Mouse (Mus musculus) hindbrain, embryonic 12.5 days (tissue): ENCODE data around the gene Rufy1. TPM values are rescaled to one million over a fixed set of nuclear protein-coding genes. Genes with fewer than 3 reads are reported as not detected.
A peak's percentile ranks its signal among the peaks of the same experiment; 100 is the strongest.
"Not testable (repeated sequence)": the region's sequence is repeated elsewhere in the genome, so short reads cannot be mapped to it uniquely, and the experiment has no call there.

Experiments used
- ATAC-seq: fragments of 200-750 bp; cut with Nextera tagmentation; 2 replicates; pipeline ENCODE4 v1.8.0; 2017; ENCODE audit warnings: moderate TSS enrichment; ENCODE audit not compliant: low FRiP score
- H3K27ac ChIP-seq: fragments of 300-500 bp; sonication (generic); 2 replicates; pipeline ENCODE4 v1.5.1; 2016; ENCODE audit warnings: mild to moderate bottlenecking
- H3K27me3 ChIP-seq: fragments of 300-500 bp; sonication (generic); 2 replicates; pipeline ENCODE4 v1.6.1; 2016; ENCODE audit warnings: mild to moderate bottlenecking
- H3K36me3 ChIP-seq: fragments of 300-500 bp; sonication (generic); 2 replicates; pipeline ENCODE4 v1.6.1; 2016; ENCODE audit warnings: mild to moderate bottlenecking
- H3K4me1 ChIP-seq: fragments of 300-500 bp; sonication (generic); 2 replicates; pipeline ENCODE4 v1.6.1; 2016
- H3K4me2 ChIP-seq: fragments of 300-500 bp; sonication (generic); replicated peaks from 2 replicates; pipeline ENCODE4 v1.6.1; 2016; ENCODE audit warnings: mild to moderate bottlenecking
- H3K4me3 ChIP-seq: fragments of 300-500 bp; sonication (generic); 2 replicates; pipeline ENCODE4 v1.5.1; 2016; ENCODE audit warnings: mild to moderate bottlenecking
- H3K9ac ChIP-seq: fragments of 300-500 bp; sonication (generic); 2 replicates; pipeline ENCODE4 v1.6.1; 2016; ENCODE audit warnings: mild to moderate bottlenecking, moderate library complexity
- H3K9me3 ChIP-seq: fragments of 300-500 bp; sonication (generic); replicated peaks from 2 replicates; pipeline ENCODE4 v1.6.1; 2016; ENCODE audit warnings: mild to moderate bottlenecking
- WGBS: fragments of 180-500 bp; shearing (Covaris S2); methylation state at CpG from one replicate; pipeline ENCODE4 v1.1.7; 2016; 5-methylcytosine and 5-hydroxymethylcytosine counted together
- polyA plus RNA-seq: library from polyadenylated mRNA; unstranded; fragments of >200 nt; fragmentation: Nextera tagmentation; extraction: Ambion mirVana; gene quantifications from 2 replicates; pipeline ENCODE4 v1.2.1, GENCODE M21; 2016

The Rufy1 gene
- polyA plus RNA-seq, 1 experiment from 2014 or later: 25.8 TPM

- no peak overlapping the region for H3K4me2 ChIP-seq
- H3K27ac ChIP-seq: no peak overlapping the region
- no peaks in the 10 kb centered on the region for H3K27me3 ChIP-seq
- no peak overlapping the region for H3K4me3 ChIP-seq
- no peak overlapping the region for H3K9ac ChIP-seq
- H3K4me1 ChIP-seq: 0 out of 2 replicates have a peak, but pooled peaks cover 4% of the 10 kb centered on the region
- ATAC-seq: no peak
- WGBS: 78% methylated on average over 9 of the region's 9 CpGs
- H3K9me3 ChIP-seq: no peaks in the 10 kb centered on the region
- H3K36me3 ChIP-seq: no peaks in the 10 kb centered on the region
Measured at GRCm38 (mm10) chr11:50450236-50450635, 19.3 kb upstream of the Rufy1 start.

- ATAC-seq, H3K4me1 ChIP-seq, H3K4me3 ChIP-seq, H3K27me3 ChIP-seq, H3K9ac ChIP-seq, H3K36me3 ChIP-seq, H3K4me2 ChIP-seq, H3K9me3 ChIP-seq, H3K27ac ChIP-seq: not testable (repeated sequence)
- WGBS: 57% methylated on average over 8 of the region's 8 CpGs
Measured at GRCm38 (mm10) chr11:50448163-50448562, 17.2 kb upstream of the Rufy1 start.

- no peak; the same call in 1 of the 2 replicates for ATAC-seq
Measured at GRCm38 (mm10) chr11:50443259-50444065, 12.5 kb upstream of the Rufy1 start.

DNA sequence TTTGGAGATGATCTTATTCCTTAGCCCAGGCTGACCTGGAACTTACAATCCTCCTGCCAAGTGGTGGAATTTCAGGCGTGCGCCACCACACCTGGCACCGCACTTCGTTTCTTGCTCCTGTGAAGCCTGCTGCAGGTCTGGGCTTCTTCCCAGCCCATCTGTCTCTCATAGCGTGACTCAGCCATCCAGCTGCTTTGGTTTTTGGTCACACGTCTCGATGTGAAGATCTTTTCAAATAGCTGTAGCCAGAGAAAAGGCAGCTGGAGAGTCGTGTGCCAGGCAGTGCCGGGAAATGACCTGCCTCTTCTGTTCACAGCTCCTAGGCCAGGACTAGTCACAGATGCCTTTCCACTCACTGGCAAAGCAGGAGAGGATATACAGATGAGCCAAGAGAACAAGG lies 10.7 kb upstream of the Rufy1 start:
- H3K9me3 ChIP-seq: no peaks in the 10 kb centered on the region
- no peak overlapping the region for H3K27ac ChIP-seq
- H3K4me3 ChIP-seq: no peak overlapping the region
- H3K36me3 ChIP-seq: no peaks in the 10 kb centered on the region
- H3K4me2 ChIP-seq: no peak overlapping the region
- 74% methylated on average over 9 of the region's 9 CpGs for WGBS
- H3K27me3 ChIP-seq: no peaks in the 10 kb centered on the region
- H3K4me1 ChIP-seq: no peaks in the 10 kb centered on the region
- no peak overlapping the region for H3K9ac ChIP-seq
- no peak for ATAC-seq

More at GRCm38 (mm10) chr11:50443259-50444065, 12.5 kb upstream of the Rufy1 start:
- no peak overlapping the region for H3K4me3 ChIP-seq
- no peak overlapping the region for H3K27ac ChIP-seq
- H3K9ac ChIP-seq: no peak overlapping the region
- H3K27me3 ChIP-seq: no peaks in the 10 kb centered on the region
- H3K36me3 ChIP-seq: no peaks in the 10 kb centered on the region
- no peaks in the 10 kb centered on the region for H3K4me1 ChIP-seq
- H3K9me3 ChIP-seq: no peaks in the 10 kb centered on the region
- H3K4me2 ChIP-seq: no peak overlapping the region
- 73% methylated on average over 5 of the region's 5 CpGs for WGBS

- Histone ChIP-seq H3K4me3 (no peak overlapping the region), H3K36me3 (no peaks in the 10 kb centered on the region), H3K27ac (no peak overlapping the region), H3K9ac (no peak overlapping the region), H3K4me1 (no peaks in the 10 kb centered on the region), H3K27me3 (no peaks in the 10 kb centered on the region), H3K4me2 (no peak overlapping the region), H3K9me3 (no peaks in the 10 kb centered on the region)
- ATAC-seq: no peak
- 77% methylated on average over 6 of the region's 6 CpGs for WGBS
Measured at GRCm38 (mm10) chr11:50440691-50441090, 9.8 kb upstream of the Rufy1 start.

GRCm38 (mm10) chr11:50439857-50440256 lies 8.9 kb upstream of the Rufy1 start:
- no peak overlapping the region for H3K27ac ChIP-seq
- no peak overlapping the region for H3K4me3 ChIP-seq
- no peaks in the 10 kb centered on the region for H3K9me3 ChIP-seq
- H3K9ac ChIP-seq: no peak overlapping the region
- no peaks in the 10 kb centered on the region for H3K27me3 ChIP-seq
- 64% methylated on average over 8 of the region's 8 CpGs for WGBS
- H3K4me2 ChIP-seq: no peak overlapping the region
- H3K36me3 ChIP-seq: no peaks in the 10 kb centered on the region
- H3K4me1 ChIP-seq: no peaks in the 10 kb centered on the region
- no peak for ATAC-seq

- H3K36me3 ChIP-seq: no peaks in the 10 kb centered on the region
- no peak overlapping the region for H3K4me3 ChIP-seq
- no peak overlapping the region for H3K27ac ChIP-seq
- H3K4me1 ChIP-seq: peaks cover 10% of the 10 kb centered on the region
- H3K9ac ChIP-seq: no peak overlapping the region
- no peaks in the 10 kb centered on the region for H3K9me3 ChIP-seq
- no peak overlapping the region for H3K4me2 ChIP-seq
- no peaks in the 10 kb centered on the region for H3K27me3 ChIP-seq
- 92% methylated on average over 5 of the region's 5 CpGs for WGBS
- ATAC-seq: no peak
Measured at GRCm38 (mm10) chr11:50432896-50433295, 2.0 kb upstream of the Rufy1 start.

DNA sequence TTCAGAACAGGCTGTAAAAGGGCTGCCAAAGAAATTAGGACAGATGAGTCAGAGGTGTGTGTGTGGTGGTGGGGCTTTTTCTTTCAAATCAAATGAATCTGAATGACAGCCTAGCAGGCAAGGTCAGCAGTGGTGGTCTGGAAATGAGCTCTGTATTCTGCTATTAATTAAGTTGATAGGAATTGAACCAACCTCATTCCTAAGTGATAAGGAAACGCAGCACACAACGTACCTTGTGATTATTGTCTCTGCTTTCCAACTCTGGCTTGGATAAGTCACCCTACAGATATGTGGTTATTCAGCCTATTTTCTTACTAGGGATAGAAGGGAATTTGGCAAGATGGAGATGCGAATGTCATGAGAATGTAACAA lies 1.1 kb upstream of the Rufy1 start:
- Histone ChIP-seq H3K4me2 (no peak overlapping the region), H3K4me1 (peaks cover 10% of the 10 kb centered on the region), H3K36me3 (no peaks in the 10 kb centered on the region), H3K9me3 (no peaks in the 10 kb centered on the region), H3K27ac (no peak overlapping the region), H3K9ac (no peak overlapping the region), H3K4me3 (no peak overlapping the region), H3K27me3 (no peaks in the 10 kb centered on the region)
- WGBS: 95% methylated on average over 3 of the region's 3 CpGs
- ATAC-seq: no peak

- Histone ChIP-seq H3K9me3 (no peaks in the 10 kb centered on the region), H3K4me2 (peak overlapping the region; percentile 62), H3K36me3 (no peaks in the 10 kb centered on the region), H3K27ac (peak overlapping the region; percentile 94), H3K9ac (peak overlapping the region; percentile 79), H3K4me3 (peak overlapping the region; percentile 72), H3K4me1 (peaks cover 10% of the 10 kb centered on the region), H3K27me3 (no peaks in the 10 kb centered on the region)
- WGBS: 28% methylated on average over 27 of the region's 32 CpGs
- ATAC-seq: peak; percentile 29
Measured at GRCm38 (mm10) chr11:50431134-50432068, 476 bp upstream of the Rufy1 start.

DNA sequence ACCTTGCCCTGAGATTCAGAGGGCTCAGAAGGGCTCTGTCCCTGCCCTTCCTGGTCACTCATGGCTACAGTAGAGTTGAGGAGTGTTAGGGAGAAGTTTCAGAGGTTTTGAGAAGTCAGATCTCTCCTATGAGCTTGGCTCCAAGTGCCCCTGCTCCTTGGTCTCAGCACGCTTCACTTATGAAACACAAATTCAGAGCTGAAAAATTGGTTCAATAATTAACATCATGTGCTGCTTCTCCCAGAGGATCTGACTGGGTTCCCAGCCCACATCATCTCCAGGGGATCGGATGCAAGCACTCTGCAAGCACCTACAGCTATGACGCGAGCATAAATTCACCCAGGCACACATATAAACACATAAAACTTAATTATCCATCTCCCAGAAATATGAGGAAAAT lies 4.9 kb downstream of the Rufy1 start:
- 88% methylated on average over 4 of the region's 4 CpGs for WGBS
- Histone ChIP-seq H3K27me3 (no peaks in the 10 kb centered on the region), H3K9ac (no peak overlapping the region), H3K36me3 (no peaks in the 10 kb centered on the region), H3K4me2 (no peak overlapping the region), H3K9me3 (no peaks in the 10 kb centered on the region), H3K27ac (no peak overlapping the region), H3K4me1 (peaks cover 14% of the 10 kb centered on the region), H3K4me3 (no peak overlapping the region)
- ATAC-seq: no peak

DNA sequence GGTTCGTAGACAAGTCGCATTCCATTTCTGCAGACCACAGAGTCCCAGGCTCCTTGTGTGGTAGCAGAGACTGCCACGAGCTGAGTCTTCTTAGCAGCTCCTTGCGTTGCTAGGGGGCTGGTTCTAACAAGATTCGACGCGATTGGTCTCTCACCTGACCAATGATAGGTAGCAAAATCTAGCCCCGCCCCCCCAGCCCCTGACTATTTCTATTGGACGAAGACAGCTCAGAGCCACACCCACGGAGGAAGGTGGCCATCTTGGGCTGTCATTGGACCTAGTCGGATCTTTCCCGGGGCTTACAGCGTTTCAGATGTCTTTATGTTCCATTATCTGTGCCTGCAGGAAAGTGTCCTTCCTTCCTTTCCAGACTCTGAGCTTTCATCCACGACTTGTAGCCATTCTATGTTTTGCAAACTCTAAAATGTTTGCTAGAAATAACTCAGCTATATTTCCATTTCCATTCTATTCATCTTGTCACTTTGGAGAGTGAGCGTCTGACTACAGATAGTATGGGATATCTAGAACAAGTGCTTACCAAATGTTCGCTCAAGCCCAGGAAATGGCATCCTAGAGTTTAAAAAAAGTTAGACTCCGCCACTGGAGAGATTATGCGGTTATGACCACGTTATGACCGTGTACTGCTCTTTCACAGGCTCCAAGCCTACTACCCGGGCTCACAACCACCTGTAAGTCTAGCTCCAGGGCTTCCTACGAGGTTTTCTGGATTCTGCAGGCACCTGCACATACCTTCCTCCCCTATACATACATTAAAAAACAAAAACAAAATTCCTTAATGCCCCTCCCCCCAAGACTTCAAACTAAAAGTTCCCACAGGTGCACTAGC lies 8.8 kb downstream of the Rufy1 start:
- Histone ChIP-seq H3K4me2 (peak overlapping the region; percentile 69), H3K4me3 (peak overlapping the region; percentile 38), H3K9me3 (no peaks in the 10 kb centered on the region), H3K4me1 (peaks cover 10% of the 10 kb centered on the region), H3K9ac (peak overlapping the region; percentile 59), H3K27ac (peak overlapping the region; percentile 86), H3K36me3 (peaks cover 17% of the 10 kb centered on the region), H3K27me3 (no peaks in the 10 kb centered on the region)
- peak; percentile 97 for ATAC-seq
- 23% methylated on average over 22 of the region's 22 CpGs for WGBS

DNA sequence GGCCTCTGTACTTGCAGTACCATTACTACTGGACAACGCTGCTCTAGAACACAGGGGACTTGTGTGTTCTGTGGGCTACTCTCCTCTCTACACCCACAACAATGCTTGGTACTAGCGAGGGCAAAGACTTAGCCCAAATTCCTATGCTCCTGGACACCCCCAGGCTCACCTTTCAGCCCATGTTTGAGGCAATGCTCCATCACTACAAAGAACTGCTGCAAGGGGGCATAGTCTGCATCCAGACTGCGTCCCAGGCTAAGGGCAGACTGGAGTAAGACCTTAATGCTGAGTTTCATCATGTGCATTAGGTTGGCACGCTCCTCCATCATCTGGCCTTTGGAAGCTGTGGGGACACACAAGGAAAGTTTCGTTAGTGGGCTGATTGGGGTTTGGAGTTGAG lies 9.5 kb downstream of the Rufy1 start:
- ATAC-seq: peak; percentile 55
- Histone ChIP-seq H3K27ac (peak overlapping the region; percentile 60; the same call in 1 of the 2 replicates), H3K9me3 (no peaks in the 10 kb centered on the region)

More for the DNA sequence above, 9.5 kb downstream of the Rufy1 start:
- Histone ChIP-seq H3K27me3 (no peaks in the 10 kb centered on the region), H3K36me3 (peaks cover 24% of the 10 kb centered on the region), H3K4me2 (peak overlapping the region; percentile 69), H3K9ac (peak overlapping the region; percentile 59), H3K4me1 (peaks cover 10% of the 10 kb centered on the region), H3K4me3 (peak overlapping the region; percentile 38)
- WGBS: 48% methylated on average over 5 of the region's 5 CpGs
